Mouse (Mus musculus): Measurements from ENCODE around the gene Adamts4. TPM values are rescaled to one million over a fixed set of nuclear protein-coding genes. Genes with fewer than 3 reads are reported as not detected.
A peak's percentile ranks its signal among the peaks of the same experiment; 100 is the strongest.

Gene Adamts4
- total RNA-seq, 4 experiments from 2014 or later = 0.19 to 0.60 (median 0.25) TPM

DNA sequence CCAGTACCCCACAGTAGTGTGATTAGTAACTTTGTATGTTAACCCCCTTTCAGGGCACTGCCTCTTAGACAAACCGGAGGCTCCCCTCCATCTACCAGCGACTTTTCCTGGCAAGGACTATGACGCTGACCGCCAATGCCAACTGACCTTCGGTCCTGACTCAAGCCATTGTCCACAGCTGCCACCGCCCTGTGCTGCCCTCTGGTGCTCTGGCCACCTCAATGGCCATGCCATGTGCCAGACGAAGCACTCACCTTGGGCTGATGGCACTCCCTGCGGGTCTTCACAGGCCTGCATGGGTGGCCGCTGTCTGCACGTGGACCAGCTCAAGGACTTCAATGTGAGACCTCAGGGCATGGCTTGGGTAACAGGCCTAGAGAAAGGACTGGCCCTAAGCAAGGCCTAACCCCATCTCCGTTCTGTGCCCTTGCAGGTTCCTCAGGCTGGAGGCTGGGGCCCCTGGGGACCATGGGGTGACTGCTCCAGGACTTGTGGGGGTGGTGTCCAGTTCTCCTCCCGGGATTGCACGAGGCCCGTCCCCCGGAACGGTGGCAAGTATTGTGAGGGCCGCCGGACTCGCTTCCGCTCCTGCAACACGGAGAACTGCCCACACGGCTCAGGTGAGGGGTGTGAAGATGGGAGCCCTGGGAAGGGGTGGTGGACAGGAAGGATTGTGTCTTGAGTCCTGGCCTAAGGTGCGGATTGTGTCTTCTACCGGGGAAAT lies 6.0 kb downstream of the Adamts4 start:
- no peak for DNase-seq (ENCODE audit: low spot score)

DNA sequence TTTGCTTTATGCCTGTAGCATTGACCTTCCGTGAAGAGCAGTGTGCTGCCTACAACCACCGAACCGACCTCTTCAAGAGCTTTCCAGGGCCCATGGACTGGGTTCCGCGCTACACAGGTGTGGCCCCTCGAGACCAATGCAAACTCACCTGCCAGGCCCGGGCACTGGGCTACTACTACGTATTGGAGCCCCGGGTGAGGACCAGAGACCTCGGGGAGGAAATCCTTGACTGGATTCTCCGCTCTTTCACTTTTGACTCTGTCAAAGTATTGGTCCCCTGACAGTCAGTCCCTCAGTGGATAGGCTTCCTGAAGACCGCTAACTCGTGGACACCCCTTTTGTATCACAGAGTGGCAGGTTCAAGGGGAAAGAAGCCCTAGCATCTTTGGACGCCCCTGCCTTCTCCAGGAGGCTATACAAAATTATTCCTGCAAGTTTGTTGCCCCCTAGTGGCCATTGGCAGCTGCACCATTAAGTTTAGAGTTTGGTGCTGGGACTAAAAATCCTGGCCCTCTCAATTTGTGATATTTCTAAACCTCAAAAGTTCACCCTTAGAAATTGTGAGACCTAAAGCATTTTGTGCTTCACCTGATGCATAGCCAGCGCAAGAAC lies 6.8 kb downstream of the Adamts4 start:
- DNase-seq (ENCODE audit: low spot score) = peak; percentile 67

DNA sequence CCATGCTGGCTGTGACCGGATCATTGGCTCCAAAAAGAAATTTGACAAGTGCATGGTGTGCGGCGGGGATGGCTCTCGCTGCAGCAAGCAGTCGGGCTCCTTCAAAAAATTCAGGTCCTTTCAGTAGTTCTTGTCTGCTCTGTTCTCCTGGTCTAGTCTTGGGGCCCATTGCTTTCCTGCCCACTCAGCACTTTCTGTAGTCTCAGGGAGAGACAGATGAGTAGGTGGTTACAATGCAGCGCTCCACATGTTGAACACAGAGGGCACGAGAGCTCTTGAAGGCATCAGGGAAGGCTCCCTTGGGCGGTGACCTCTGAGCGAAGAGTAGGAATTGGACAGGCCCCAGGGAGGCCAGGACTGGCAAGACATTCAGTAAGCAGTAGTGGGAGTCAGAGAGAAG lies 7.6 kb downstream of the Adamts4 start:
- no peak for DNase-seq (ENCODE audit: low spot score)

DNA sequence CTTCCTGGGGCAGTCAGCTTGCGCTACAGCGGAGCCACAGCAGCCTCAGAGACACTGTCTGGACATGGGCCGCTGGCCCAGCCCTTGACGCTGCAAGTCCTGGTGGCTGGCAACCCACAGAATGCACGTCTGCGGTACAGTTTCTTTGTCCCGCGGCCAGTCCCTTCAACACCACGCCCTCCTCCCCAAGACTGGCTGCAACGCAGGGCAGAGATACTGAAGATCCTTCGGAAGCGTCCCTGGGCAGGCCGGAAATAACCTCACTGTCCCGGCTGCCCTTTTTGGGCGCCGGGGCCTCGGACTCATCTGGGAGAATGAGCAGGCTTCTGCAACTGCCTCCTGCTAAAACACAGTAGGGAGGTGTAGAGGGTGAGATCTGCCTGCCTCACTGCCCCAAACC lies 8.7 kb downstream of the Adamts4 start:
- no peak for DNase-seq (ENCODE audit: low spot score)

DNA sequence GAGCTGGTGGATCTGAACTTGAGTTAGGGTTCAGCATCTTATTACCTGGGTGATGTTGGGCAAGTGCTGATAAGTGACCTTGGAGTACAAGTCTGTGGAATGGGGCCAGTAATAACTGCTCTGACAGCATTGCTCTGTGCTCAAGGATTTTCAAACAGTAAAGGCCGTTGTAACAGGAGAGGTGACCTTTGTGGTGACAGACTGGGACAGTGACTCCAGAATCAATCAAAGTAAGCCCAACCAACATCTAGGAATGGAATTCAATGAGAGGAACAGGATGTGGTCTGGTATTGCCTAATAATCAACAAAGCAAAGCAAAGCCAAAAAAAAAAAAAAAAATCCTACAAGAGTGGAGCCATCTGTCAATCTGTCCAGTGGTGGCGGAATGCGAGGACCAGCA lies 10.1 kb downstream of the Adamts4 start:
- DNase-seq (ENCODE audit: low spot score) = no peak

DNA sequence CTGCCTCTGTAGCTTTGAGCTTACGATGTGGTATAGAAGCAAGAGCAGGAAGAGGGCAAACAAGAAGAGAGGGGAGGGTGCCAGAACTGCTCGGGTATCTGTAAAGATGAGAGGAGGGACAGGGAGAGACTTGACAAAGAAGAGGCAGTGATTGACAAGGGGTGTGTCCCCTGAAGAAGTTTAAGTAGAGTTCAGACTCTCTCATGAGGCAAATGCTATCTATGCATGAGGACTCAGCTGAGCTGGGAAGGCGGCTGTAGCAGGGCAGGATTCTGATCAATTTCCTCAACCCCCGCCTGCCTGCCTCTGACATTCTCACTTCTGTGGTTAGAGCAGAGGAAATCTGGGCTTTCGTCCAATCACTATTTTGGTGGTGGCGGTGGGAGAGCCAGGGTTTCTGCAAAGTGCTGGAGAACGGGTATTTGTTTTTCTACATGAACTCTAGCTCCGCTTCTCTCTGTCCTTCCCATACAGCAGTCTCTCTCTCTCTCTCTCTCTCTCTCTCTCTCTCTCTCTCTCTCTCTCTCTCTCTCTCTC lies 12.4 kb downstream of the Adamts4 start:
- peak; percentile 85 for DNase-seq (ENCODE audit: low spot score)

DNA sequence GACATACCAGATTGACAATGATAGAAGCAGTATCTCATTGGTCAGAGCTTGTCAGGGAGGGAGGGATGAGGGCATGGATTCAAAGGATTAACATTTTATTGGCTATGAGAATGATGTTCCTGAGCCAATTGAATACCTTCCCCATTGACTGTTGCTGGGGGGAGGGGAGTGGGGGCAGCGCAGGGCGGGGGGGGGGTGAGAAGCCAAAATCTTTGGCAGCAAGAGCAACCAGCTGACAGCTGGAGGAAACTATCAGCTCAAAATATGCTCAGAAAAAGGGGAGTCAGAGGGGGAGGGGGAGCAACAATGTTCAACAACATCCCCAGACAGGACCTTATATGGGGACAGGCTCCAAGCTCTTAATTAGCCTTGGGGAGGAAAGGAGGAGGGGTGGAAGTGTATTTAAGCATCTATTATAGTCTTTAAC lies 13.0 kb downstream of the Adamts4 start:
- DNase-seq (ENCODE audit: low spot score) = peak; percentile 69

DNA sequence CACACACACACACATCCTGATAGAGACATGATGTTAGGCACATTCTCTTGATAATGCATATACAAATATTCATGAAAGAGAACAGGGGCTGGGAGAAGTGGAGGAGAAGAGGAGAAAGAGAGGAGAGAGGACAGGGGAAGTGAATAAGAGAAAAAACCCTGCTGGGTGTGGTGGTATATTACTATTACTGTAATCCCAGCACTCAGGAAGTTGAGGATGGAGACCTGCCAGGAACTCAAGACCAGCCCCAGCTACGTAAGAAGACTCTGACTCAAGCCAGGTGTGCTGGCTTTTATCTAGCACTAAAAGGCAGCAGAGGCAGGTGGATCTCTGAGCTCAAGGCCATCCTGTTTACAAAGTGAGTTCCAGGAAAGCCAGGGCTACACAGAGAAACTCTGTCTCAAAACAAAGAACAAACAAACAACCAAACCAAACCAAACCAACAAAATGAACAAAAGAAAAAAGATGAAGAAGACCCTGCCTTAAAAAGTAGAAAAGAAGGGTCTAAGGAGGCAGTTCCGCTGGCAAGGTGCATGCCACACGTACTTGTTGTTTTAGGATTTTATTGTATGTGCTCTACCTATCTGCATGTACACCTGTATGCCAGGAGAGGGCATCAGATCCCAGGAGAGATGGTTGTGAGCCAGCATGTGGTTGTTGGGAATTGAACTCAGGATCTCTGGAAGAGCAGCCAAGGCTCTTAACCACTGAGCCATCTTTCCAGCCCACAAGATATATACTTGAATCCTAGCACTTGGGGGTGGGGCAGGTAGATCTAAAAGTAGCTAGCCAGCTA lies 13.6 kb downstream of the Adamts4 start:
- DNase-seq (ENCODE audit: low spot score) = no peak

DNA sequence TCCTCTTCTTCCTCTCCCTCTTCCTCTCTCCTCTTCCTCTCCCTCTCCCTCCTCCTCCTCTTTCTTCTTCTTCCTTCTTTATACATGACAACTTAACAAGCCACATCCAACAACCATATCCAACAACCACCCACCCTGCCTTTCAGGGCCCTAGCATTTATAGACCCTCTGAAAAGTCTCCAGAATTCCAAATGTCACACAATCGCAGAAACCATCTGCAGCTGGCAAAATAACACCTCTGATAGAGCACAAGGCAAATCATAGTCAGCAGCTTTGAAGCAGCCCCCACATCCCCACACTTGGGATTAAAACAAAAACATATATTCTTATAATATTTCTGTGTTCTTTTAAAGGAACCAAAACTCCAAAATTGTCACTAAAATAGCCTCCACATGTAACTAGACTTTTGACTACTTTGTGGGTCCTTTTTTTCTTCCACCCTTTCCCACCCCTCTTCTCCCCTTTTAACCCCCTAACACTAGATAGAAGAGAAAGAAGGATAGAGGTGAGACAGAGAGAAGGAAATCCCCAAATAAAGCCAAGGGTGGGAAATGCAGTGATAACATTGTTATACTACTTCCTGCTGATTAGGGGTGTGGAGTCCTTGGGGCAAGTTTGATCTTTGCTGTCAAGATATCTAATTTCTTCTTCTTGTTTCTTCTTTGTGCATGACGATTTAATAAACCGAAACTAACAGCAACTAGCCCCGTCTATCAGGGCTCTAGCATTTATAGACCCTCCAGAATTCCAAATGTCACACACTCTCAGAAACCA lies 15.9 kb downstream of the Adamts4 start:
- DNase-seq (ENCODE audit: low spot score) = no peak

DNA sequence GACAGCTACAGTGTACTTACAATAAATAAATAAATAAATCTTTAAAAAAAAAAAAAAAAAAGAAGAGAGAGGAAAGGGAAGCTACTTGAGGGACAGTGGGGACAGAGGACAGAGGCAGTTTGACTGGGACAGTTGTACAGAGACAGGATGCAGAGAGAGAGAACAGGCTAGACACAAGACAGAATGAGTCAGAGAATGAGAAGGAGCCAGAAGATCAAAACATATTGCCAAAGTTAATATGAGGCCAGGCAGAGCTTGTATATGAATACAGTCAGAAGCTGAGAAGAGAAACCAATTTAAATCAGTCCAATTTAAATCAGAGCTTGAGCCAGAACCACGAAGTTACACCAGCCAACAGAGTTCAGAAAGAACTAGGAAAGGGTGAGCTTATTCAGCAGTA lies 18.1 kb downstream of the Adamts4 start:
- DNase-seq (ENCODE audit: low spot score) = no peak

DNA sequence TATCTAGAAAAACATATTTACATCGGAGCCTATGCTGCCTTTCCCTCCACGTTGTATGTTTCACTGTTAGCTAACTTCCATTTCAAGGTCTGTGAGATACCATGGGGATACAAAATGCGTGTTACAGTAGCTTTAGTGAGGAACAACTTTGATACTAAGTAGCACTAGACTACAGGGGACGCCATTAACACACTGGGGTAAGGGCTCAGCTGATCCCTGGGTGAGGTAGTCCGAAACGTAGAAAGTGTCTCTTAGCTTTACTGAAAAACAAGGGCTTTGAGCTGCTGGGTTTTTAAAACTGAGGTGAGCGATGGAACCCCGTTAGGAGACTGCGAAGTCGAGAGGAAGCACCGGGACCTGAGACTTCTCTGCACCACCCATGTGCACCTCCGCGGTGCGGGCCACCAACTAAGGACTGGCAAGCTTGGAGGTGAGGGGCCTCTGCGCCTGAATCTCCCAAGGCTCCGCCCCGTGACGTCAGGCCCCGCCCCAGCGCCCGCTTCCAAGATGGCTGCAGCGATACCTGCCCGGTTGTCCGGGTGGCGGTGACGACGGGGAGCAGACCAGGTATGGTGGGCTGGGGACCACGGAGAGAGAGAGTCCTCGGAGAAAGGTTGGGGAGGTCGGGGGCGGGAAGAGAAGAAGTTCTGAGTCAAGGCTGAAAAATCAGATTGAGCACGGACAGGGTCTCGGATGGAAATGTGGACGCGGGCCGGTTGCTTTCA lies 19.8 kb downstream of the Adamts4 start, which contains the start of gene B4galt3:
B4galt3 (plus strand) TSS at position 481 of the 725 bp plus-strand sequence.
- peak; percentile 96 for DNase-seq (ENCODE audit: low spot score)

DNA sequence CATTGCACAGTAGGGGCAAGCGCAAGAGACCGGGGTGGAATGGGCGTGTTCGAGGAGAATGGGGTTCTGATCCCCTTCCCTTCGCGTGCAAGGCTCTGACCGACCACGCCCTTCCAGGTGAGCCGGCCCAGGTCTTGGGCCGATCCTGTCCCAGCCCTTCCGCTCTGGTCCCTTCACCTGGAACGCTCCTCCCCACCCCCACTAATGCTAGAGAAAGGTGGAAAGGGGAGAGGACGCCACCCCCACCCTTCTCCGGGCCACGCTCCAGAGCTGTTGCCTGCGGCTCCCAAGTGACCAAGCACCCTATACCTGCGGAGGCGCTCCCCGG lies 20.3 kb downstream of the Adamts4 start:
- DNase-seq (ENCODE audit: low spot score) = no peak

DNA sequence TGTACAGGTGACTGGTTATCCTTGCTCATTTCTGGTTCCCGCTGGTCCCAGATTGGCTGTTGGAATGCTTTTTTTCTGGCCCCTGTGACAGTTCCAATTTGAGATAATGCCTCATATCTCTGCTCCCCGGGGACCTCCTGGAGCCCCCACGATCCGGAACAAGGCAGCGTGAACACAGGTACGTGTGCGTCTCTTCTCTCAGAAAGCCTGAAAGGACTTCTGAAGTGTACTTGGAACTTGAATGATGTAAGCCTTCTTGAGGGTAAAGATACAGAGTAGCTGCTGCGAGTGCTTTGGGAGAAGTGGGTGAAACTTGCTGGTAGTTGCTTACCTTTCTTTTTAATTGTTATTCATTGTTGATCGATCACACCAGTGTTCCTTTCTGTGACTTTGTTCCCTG lies 21.0 kb downstream of the Adamts4 start:
- no peak for DNase-seq (ENCODE audit: low spot score)

DNA sequence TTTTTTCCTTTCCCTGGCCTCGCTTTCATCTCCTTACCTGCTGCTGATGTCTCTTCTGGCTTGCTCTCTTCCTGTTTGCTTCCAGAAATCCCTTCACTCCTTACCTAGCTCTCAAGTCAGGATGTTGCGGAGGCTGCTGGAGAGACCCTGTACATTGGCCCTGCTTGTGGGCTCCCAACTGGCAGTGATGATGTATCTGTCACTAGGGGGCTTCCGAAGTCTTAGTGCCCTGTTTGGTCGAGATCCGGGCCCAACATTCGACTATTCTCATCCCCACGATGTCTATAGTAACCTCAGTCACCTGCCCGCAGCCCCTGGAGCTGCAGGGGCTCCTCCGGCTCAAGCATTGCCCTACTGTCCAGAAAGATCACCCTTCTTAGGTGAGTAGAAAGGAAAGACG lies 21.4 kb downstream of the Adamts4 start:
- DNase-seq (ENCODE audit: low spot score) = no peak

DNA sequence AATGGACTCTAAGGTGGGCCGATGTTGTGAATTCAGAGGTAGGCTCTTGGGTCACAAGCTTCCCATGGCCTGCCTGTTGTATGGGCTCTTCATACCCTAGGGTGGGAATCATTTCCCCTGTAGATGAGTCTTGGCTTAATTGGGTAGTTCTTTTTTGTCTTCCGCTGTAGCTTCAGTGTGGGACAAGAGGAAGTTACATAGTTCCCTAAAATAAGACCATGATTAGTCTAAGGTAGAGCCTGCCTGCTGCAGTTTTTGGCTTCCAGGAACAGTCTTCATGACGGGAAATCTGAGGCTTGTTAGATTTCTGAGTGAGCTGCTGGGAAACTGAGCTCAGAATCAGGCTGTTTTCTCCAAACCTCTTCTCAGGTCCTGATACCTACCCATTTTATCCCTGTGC lies 21.9 kb downstream of the Adamts4 start:
- no peak for DNase-seq (ENCODE audit: low spot score)

DNA sequence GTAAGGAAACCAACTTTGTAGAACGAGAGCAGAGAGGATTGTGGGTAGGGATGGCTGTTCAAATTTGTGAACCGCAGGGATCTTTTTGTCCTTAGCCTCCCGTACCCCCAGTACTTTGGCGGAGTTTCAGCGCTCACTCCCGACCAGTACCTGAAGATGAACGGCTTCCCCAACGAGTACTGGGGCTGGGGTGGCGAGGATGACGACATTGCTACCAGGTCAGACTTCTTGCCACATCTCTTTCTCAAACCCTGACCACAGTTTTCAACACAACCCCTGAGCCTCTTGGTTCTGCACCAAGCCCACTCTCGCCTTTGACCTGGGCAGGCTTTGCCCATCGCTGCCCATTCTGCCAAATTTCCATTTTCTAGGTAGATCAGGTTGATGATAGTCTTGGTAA lies 23.9 kb downstream of the Adamts4 start:
- no peak for DNase-seq (ENCODE audit: low spot score)

DNA sequence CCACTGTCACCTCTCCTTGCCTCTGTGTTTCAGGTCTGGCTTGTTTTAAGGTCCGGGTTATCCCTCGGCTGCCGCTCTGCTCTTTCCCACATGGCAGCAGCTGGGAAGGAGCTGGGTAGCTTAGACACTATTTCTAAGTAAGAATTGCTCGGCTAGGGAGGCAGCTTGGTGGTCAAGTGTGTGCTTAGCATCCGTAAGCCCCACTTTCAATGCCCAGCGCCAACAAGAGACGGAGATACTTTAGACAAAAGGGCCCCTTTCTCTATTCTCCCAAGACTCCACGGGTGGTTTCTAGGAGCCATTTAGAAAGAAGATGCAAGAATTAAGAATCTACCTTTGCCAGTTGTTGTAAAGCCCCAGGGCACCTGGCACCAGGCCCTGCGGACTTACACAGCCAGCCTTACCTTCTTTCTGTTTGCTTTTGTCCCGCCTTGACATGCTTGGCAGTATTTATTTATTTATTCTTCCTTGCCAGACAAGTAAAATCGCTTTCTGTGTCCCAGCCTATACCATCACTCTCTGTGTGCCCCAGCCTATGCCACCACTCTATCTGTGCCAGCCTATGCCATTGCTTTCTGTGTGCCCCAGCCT lies 25.0 kb downstream of the Adamts4 start:
- no peak for DNase-seq (ENCODE audit: low spot score)

DNA sequence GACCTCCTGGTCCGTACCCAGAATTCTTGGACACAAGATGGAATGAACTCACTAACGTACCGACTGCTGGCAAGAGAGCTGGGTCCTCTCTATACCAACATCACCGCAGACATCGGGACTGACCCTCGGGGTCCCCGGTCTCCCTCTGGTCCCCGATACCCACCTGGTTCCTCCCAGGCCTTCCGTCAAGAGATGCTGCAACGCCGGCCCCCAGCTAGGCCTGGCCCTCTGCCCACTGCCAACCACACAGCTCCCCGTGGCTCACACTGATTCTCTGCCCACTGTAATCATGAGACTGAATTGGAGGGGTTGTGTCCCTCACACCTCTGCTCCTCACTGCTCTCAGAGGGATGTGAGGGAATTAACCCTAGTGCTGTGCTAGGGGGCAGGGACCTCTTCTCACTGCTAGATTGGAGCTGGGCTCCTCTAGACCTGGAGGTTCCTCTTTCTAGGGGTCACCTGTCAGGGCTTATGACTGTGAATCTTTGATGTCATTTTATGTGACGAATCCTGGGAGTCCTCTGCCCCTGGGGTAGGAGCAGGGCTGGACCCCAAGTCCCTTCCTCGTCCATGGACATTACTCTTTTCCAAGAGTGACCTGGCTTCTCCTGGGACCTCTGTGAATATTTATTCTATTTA lies 26.0 kb downstream of the Adamts4 start:
- DNase-seq (ENCODE audit: low spot score) = no peak

DNA sequence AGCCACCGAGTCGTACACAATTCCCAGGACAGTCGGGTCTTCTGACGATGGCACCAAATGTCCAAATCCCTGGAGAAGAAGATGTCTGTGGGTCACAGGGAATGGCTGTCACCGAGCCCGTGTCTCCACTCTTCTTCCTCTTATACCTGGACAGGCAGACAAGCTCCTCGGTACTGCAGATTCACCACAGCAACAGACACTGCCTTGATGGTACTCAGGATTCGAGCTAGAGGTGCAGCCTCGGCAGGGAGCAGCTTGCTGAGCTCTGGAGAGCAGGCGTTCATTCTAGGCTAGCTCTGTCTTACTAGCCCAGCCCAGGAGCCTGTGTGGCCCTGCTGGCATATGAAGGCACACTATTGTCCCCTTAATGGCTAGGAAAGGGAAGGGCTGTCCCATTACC lies 27.5 kb downstream of the Adamts4 start:
- DNase-seq (ENCODE audit: low spot score) = no peak

DNA sequence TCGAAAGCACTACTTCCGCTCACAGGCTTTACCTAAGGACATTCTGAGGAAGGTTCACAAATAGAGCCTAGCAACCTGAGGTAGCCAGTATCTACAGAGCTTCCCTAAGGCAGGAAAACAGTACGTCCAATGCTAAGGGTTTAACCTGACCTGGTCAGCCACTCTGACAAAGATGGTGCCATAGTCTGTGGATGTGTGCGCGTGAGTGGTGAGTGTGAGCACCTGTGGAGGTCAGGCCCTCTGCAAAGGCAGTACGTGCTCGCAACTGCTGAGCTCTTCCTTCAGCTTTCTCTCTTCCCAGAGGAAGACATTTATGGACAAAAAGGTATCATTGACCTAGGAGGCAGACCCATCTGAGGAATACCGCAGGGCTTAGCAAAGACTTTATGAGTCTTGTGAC lies 28.2 kb downstream of the Adamts4 start:
- no peak for DNase-seq (ENCODE audit: low spot score)

Measured in heart, adult 8-10 months (tissue).